Mouse (Mus musculus) MEL (cell line): ENCODE data around the gene Lhx3.

Experiments
- CTCF ChIP-seq, 3 experiments: IDR thresholded peaks in 2 of 3; conservative IDR thresholded peaks in 1 of 3; 2 replicates each; pipeline ENCODE4 v1.5.1; 2011 to 2012; ENCODE audit warnings: low read length in 3 of 3, low read depth in 2 of 3, mild to moderate bottlenecking in 2 of 3, improper control_type of control experiment in 1 of 3, inconsistent platforms in 1 of 3, mixed read lengths in 1 of 3, moderate library complexity in 1 of 3; ENCODE audit not compliant: control insufficient read depth in 1 of 3, insufficient read depth in 1 of 3, poor library complexity in 1 of 3, severe bottlenecking in 1 of 3
- RAD21 ChIP-seq: IDR thresholded peaks from 2 replicates; pipeline ENCODE4 v1.6.1; 2011; ENCODE audit warnings: mild to moderate bottlenecking, low read depth, low read length, improper control_type of control experiment

- no peak for TF ChIP-seq CTCF (IDR thresholded peaks at IDR 0.05 in 2 of 3, conservative IDR thresholded peaks at IDR 0.05 in 1 of 3; ENCODE audit: control insufficient read depth in 1 of 3, insufficient read depth in 1 of 3, low read depth in 2 of 3, low read length in 3 of 3, poor library complexity in 1 of 3, severe bottlenecking in 1 of 3)
- TF ChIP-seq RAD21 = no peak
Observed at GRCm38 (mm10) chr2:26230253-26230652, 22.2 kb upstream of the Lhx3 start.
